Mouse (Mus musculus) G1E (cell line): Measurements from ENCODE around the gene Rnf152.

Experiments used
- CTCF ChIP-seq: IDR thresholded peaks from 2 replicates; pipeline ENCODE4 v1.5.1; 2012; ENCODE audit warnings: low read depth, low read length, inconsistent platforms, mixed read lengths
- GATA1 ChIP-seq: IDR thresholded peaks from 2 replicates; pipeline ENCODE4 v1.6.1; 2012; ENCODE audit warnings: borderline replicate concordance, low read length, inconsistent platforms, mixed read lengths
- GATA2 ChIP-seq: IDR thresholded peaks from 2 replicates; pipeline ENCODE4 v1.6.1; 2012; ENCODE audit warnings: low read depth, low read length, inconsistent platforms, borderline replicate concordance
- POLR2AphosphoS5 ChIP-seq: IDR thresholded peaks from 2 replicates; pipeline ENCODE4 v1.6.1; 2012; ENCODE audit warnings: low read depth, low read length, inconsistent platforms; ENCODE audit not compliant: insufficient replicate concordance

DNA sequence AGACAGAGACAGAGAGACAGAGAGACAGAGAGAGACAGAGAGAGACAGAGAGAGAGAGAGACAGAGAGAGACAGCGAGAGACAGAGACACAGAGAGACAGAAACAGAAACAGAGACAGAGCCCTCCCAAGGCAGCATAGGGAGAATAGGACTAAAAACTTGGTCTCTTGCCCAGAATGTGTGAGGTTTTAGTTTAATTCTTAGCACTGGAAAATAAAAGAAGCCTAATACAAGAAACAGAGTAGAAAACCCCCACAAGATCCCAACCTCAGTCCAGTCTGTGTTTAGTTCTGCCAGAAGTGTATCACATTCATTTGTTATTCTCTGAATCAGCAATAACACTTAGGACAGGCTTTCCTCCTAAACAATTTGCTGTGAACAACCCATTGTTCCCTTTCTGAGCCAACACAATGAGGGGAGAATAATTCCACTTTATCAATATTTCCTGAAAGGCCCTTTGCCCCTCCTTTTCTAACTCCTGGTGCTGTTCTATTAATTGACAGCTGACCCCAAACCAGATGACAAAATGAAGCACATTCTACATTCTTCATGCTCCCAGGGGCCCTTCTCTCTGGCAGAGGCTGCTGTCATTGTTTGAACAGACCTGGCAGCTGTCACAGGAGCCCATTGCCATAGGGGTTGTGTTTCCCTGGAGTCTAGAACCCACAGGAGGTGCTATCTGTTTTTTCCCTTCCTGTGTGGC, 44.5 kb downstream of the Rnf152 start:
- TF ChIP-seq GATA2 = no peak
- TF ChIP-seq CTCF = no peak
- no peak for TF ChIP-seq GATA1
- no peak for TF ChIP-seq POLR2AphosphoS5
